ENCODE assay signal across 9 mouse cellular contexts in the genomic region with DNA sequence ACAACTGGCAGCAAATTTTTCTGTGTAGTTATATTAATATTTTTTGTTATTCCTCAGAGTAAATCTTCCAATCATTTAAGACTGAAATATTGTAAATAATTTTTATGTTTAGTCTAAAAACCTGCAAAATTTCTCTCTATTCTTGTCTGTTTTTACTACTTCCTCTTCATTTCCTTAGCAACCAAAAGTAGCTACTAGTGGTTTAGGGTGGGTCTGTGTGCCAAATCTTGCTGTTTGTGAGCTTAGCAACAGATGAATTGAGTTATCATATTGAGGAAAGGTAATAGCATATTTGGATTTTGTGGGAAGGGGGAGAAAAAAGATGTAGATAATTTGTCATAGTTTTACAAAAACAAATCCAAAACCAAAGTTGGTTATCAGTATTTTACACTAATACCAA. TPM values are rescaled to one million over a fixed set of nuclear protein-coding genes. Genes with fewer than 3 reads are reported as not detected.
DNase-seq lines count a peak whose midpoint lies in the region; ATAC-seq and TF ChIP-seq lines count a peak whose summit lies in the region.
"Had no signal": no experiment of that assay in that cellular context is flagged by ENCODE, and none has a peak within 500 bp of the region (broad histone marks: within the 10 kb centered on the region; RNA-seq: fewer than 3 reads in every experiment).

No protein-coding gene starts in this region.

- no peak for ATAC-seq in kidney, embryonic 16.5 days (ENCODE audit: low FRiP score, low TSS enrichment)
- ATAC-seq in embryonic facial prominence, embryonic 12.5 days (ENCODE audit: insufficient number of reproducible peaks, insufficient read depth, low FRiP score, low TSS enrichment) = no peak
- no peak for ATAC-seq in limb, embryonic 14.5 days (ENCODE audit: low FRiP score, low read depth)
- ATAC-seq: activated CD4-positive, CD25-positive, alpha-beta regulatory T cell, adult 4 months had no signal

- no peak for DNase-seq in kidney, adult 2 months
- peak; percentile 59 for DNase-seq in CD4-positive, CD25-positive, alpha-beta regulatory T cell, adult 2 months (ENCODE audit: low read depth, low spot score)
- peak; percentile 5 for DNase-seq in limb, embryonic 14.5 days (ENCODE audit: low spot score)
- no peak for DNase-seq in adrenal gland, postnatal 4 days (ENCODE audit: low spot score in 2 of 2)
- no peak for DNase-seq in layer of hippocampus, postnatal 25 days (ENCODE audit: extremely low spot score in 1 of 2, low spot score in 1 of 2)

- no peak overlapping the region for H3K4me3 ChIP-seq in kidney, embryonic 16.5 days (ENCODE audit: low read length)
- H3K4me3 ChIP-seq in kidney, adult 2 months (ENCODE audit: insufficient read depth, low read depth, low read length) = no peak overlapping the region
- H3K4me3 ChIP-seq in embryonic facial prominence, embryonic 12.5 days = no peak overlapping the region
- peak overlapping the region; percentile 49 for H3K4me3 ChIP-seq in limb, embryonic 14.5 days (replicated peaks; ENCODE audit: low read length)

- H3K4me1 ChIP-seq in kidney, embryonic 16.5 days (ENCODE audit: insufficient read depth, low read length) = peaks cover 6% of the 10 kb centered on the region
- H3K4me1 ChIP-seq in kidney, adult 2 months (ENCODE audit: control insufficient read depth, insufficient read depth, low read length) = no peaks in the 10 kb centered on the region; the same call in 1 of the 2 replicates
- H3K4me1 ChIP-seq in embryonic facial prominence, embryonic 12.5 days = peaks cover 4% of the 10 kb centered on the region
- H3K4me1 ChIP-seq in limb, embryonic 14.5 days (ENCODE audit: control insufficient read depth, insufficient read depth, low read length) = no peaks in the 10 kb centered on the region

- H3K36me3 ChIP-seq in kidney, embryonic 16.5 days (ENCODE audit: insufficient read depth, low read length) = no peaks in the 10 kb centered on the region
- no peaks in the 10 kb centered on the region for H3K36me3 ChIP-seq in kidney, adult 2 months (ENCODE audit: control insufficient read depth, insufficient read depth, low read length)
- no peaks in the 10 kb centered on the region for H3K36me3 ChIP-seq in embryonic facial prominence, embryonic 12.5 days
- no peaks in the 10 kb centered on the region for H3K36me3 ChIP-seq in limb, embryonic 14.5 days (ENCODE audit: control insufficient read depth, insufficient read depth, low read length)
- H3K36me3 ChIP-seq: stomach, embryonic 15.5 days had no signal

- no peak overlapping the region for H3K9ac ChIP-seq in kidney, embryonic 16.5 days (replicated peaks; ENCODE audit: low read length)
- no peak overlapping the region for H3K9ac ChIP-seq in embryonic facial prominence, embryonic 12.5 days
- H3K9ac ChIP-seq in limb, embryonic 14.5 days (ENCODE audit: low read depth, low read length, severe bottlenecking) = peak overlapping the region; percentile 12; the same call in 1 of the 2 replicates
- H3K9ac ChIP-seq: stomach, embryonic 15.5 days had no signal

- TF ChIP-seq CTCF in kidney, adult 2 months (conservative IDR thresholded peaks at IDR 0.05; ENCODE audit: insufficient read depth, insufficient read length, low read depth, low read length) = no peak

- H3K27me3 ChIP-seq in kidney, embryonic 16.5 days (ENCODE audit: insufficient read depth, low read length) = no peaks in the 10 kb centered on the region
- no peaks in the 10 kb centered on the region for H3K27me3 ChIP-seq in kidney, adult 2 months (replicated peaks; ENCODE audit: control insufficient read depth, insufficient read depth, low read length)
- H3K27me3 ChIP-seq in embryonic facial prominence, embryonic 12.5 days = no peaks in the 10 kb centered on the region
- no peaks in the 10 kb centered on the region for H3K27me3 ChIP-seq in limb, embryonic 14.5 days (ENCODE audit: control insufficient read depth, insufficient read depth, low read length)
- H3K27me3 ChIP-seq: stomach, embryonic 15.5 days had no signal

- TF ChIP-seq POLR2A in kidney, adult 2 months (IDR thresholded peaks at IDR 0.05; ENCODE audit: low read depth, low read length) = no peak
- no peak for TF ChIP-seq POLR2A in limb, embryonic 14.5 days (IDR thresholded peaks at IDR 0.05; ENCODE audit: borderline replicate concordance, extremely low read depth, insufficient read depth, insufficient read length)

- H3K9me3 ChIP-seq in kidney, embryonic 16.5 days (ENCODE audit: low read length) = no peaks in the 10 kb centered on the region
- H3K9me3 ChIP-seq in embryonic facial prominence, embryonic 12.5 days = no peaks in the 10 kb centered on the region
- H3K9me3 ChIP-seq in limb, embryonic 14.5 days (ENCODE audit: control insufficient read depth, low read length) = no peaks in the 10 kb centered on the region
- H3K9me3 ChIP-seq: stomach, embryonic 15.5 days had no signal

- no peak overlapping the region for H3K27ac ChIP-seq in kidney, embryonic 16.5 days (ENCODE audit: low read length)
- H3K27ac ChIP-seq in kidney, adult 2 months (ENCODE audit: insufficient read depth, low read depth, low read length) = no peak overlapping the region
- no peak overlapping the region for H3K27ac ChIP-seq in embryonic facial prominence, embryonic 12.5 days
- no peak overlapping the region; the same call in 1 of the 2 replicates for H3K27ac ChIP-seq in limb, embryonic 14.5 days (replicated peaks; ENCODE audit: low read depth, low read length)

- H3K4me2 ChIP-seq in kidney, embryonic 16.5 days (replicated peaks; ENCODE audit: low read depth, low read length) = peak overlapping the region; percentile 26
- H3K4me2 ChIP-seq in embryonic facial prominence, embryonic 12.5 days (replicated peaks) = peak overlapping the region; percentile 65; the same call in 1 of the 2 replicates
- peak overlapping the region; percentile 71 for H3K4me2 ChIP-seq in limb, embryonic 14.5 days (replicated peaks; ENCODE audit: low read depth, low read length, severe bottlenecking)

RNA-seq across cellular contexts. Expression of a gene that starts 1.5 kb away (rescaled TPM):
- polyA plus RNA-seq in kidney, embryonic 16.5 days (2015; fragmentation: Nextera tagmentation; extraction: Ambion mirVana) = 1.9 and 3.2 TPM in 2 replicates
- 1.7 and 1.8 TPM in 2 replicates for polyA plus RNA-seq in kidney, adult 2 months (2012; rRNA removed)
- 5.1 and 5.4 TPM in 2 replicates for polyA plus RNA-seq in embryonic facial prominence, embryonic 12.5 days (2016; fragmentation: Nextera tagmentation; extraction: Ambion mirVana)
- polyA plus RNA-seq in limb, embryonic 14.5 days (2012; rRNA removed) = 13.8 and 16.1 TPM in 2 replicates
- 5.0 and 6.2 TPM in 2 replicates for polyA plus RNA-seq in limb, embryonic 14.5 days (2014; fragmentation: Nextera tagmentation; extraction: Ambion mirVana)
- 1 to 10 TPM; 5.6 to 8.1 TPM for total RNA-seq in adrenal gland, postnatal 4 days (2021)
- total RNA-seq in layer of hippocampus, postnatal 25 days (2021) = 1 to 10 TPM; 3.6 to 5.4 TPM

Comparison
In these comparisons a context has a peak if more than half of its experiments do, and no peak if none do; other contexts are left out.
1. DNase-seq: peak in CD4-positive, CD25-positive, alpha-beta regulatory T cell, adult 2 months (single experiment) and limb, embryonic 14.5 days (single experiment); none in kidney, adult 2 months (single experiment), adrenal gland, postnatal 4 days (0 of 2) and layer of hippocampus, postnatal 25 days (0 of 2).
2. Peak in every context shown above with its lines, with median percentiles within 50 percentile points of each other: H3K4me2 ChIP-seq.